Mouse (Mus musculus): Measurements from ENCODE around the gene Golga7b.

Golga7b gene

DNA sequence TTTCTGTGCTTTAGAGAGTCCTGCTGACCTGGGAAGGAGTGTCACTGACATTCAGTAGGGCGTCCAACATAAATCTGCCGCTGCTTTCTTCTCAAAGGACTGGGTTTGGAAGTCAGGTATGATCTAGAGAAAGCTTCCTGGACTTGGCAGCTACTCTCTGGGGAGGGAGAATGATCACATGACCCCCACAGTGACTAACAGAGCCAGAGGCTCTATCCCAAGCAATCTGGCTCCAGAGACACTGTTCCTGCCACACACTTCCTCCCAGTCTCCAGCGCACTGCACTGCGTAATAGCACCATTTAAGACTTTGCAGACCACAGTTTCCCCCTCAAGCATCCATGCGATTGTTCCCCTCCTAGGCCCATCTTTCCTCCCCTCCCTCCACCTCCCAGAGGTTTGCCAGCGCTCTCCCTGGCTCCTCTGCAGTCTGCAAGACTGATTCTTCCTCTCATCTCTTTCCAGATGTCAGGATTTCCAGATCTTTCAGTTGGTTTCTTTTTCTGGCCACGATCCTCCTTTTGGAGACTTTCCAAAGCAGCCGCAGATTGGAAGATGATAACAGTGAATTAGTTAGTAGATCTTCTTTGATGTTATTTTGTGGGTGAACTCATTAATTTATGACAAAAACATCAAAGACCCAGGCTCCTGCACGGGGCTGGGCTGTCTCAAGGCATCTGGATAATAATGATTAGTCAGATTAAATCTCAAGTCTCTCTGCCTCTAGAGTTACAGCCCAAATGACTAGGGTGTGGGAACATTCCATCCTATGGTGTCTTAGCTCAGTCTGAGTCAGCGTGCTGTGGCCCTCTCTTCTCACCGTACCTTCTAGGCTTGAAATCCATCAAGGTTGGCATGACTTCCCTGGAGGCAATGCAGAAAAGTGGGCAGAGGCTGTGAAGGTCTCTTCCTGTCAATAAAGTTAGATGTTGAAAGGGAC, 2.9 kb downstream of the Golga7b start:
- DNase-seq (ENCODE audit: low spot score), result no peak

- DNase-seq (ENCODE audit: low spot score), result no peak
These were observed 8.0 kb downstream of the Golga7b start for GRCm38 (mm10) chr19:42255438-42255783.

DNA sequence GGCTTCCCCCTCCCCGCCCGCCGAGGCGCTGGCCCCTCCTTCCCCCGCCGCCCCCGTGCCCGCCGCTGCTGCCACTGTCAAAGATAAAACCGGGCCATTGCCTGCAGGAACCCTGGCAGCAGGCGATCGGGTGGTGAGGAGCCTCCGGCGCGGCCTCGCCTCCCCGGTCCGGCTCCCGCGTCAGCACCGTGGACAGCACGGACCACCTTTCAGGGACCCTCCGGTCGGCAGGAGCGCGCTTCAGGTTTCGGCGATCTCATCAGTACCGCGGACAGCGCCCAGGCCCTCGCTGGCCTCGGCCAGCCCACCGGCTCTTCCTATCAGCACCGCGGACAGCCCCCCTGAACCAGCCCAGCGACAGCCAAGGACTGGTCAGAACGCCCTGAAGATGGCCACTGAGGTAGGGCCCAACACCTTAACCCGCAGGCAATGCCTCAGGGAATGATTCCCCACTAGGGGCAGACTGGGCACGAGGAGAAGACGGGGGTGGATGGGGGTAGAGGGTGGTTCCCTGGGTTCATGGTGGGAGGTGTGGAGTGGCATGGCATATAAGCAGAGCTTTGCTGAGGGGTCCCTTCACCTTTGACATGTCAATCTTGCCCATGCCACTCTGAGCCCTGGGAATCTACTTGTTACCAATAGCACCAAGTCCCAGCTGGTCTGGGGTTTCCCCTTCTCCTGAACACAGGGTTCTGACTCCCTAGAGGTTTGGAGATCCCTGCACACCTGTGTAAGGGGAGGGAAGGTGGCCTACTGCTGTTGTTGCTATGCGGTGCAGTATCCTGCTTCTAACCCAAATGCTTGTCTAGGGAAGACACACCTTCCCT, 8.6 kb downstream of the Golga7b start:
- peak; percentile 98 for DNase-seq (ENCODE audit: low spot score)

GRCm38 (mm10) chr19:42256611-42257240, 9.4 kb downstream of the Golga7b start:
- no peak for DNase-seq (ENCODE audit: low spot score)

DNA sequence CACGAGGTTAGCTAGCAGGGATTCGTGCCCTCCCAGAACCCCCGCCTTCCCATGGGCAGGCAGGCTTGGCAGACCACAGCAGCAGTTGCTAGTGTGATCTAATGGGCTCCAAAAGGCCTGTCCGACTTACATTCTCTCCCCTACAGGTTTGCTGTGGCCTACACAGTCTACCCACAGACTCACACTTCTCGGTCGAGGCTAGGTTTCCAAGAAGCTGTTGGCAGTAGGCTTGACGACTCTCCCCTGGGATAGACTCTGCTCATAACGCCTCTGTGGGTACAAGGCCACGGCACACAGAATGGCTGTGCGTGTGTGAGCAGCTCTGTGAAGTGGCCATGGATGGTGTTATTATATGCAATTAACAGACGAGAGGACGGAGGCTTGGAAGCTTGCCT, 9.9 kb downstream of the Golga7b start:
- DNase-seq (ENCODE audit: low spot score), result no peak

DNA sequence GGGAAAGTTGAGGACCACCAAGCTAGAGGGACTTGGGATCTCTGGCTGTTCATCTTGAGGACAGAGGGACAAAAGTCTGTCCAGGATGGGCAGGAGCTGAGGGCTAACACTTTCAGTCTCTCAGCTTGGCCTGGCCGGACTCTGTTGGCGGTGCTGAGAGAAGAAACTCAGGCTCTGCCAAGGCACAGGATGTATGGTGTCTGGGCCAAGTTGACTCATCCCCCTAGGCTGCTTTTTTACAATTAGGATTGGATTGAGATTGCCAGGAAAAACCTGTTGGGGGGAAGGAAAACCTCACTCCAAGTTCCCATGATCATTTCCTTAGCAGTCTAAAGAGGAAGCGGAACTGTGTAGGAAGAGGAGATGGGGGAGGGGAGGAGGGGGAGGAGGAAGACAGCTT, 10.7 kb downstream of the Golga7b start:
- no peak for DNase-seq (ENCODE audit: low spot score)

DNA sequence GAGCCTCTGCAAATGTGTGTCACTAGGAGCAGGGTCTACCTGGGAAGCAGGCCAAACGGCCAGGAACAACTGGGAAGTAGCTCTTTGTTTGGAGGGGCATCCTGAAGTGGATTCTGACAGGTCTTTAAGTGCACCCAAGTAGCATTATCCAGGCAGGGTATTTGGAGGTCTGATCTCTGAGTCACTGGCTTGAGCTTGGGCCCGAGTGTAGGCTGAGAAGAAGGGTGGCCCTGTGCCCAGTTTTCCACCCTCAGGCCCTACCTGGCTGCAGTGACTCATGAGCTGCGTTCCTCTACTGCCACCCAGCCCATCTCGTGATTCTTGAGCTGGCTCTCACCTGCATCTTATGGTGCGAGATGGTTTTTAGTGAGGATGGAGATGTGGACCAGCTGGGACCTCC, 11.2 kb downstream of the Golga7b start:
- DNase-seq (ENCODE audit: low spot score), result no peak

GRCm38 (mm10) chr19:42260486-42260885, 13.1 kb downstream of the Golga7b start:
- DNase-seq (ENCODE audit: low spot score), result no peak

GRCm38 (mm10) chr19:42263524-42263923, 16.1 kb downstream of the Golga7b start:
- no peak for DNase-seq (ENCODE audit: low spot score)

DNA sequence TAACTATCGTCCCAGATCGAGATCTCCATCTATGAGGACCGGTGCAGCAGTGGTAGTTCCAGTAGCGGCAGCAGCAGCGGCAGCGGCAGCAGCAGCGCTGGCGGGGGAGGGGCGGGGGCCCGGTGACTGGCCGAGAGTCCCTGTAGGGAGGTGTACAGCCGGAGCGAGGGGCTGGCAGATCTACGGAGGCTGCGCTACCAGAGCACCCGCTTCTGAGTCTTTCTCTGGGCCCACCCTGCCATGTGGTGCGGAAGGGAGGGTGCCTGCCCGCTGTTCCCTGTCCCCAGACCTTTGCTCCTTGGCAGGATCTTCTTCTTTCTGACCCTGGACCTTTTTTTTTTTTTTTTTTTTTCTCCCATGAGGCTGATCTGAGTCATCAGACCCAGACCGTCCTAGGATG, 21.0 kb downstream of the Golga7b start:
- peak; percentile 40 for DNase-seq (ENCODE audit: low spot score)

GRCm38 (mm10) chr19:42270119-42270518, 22.7 kb downstream of the Golga7b start:
- no peak for DNase-seq (ENCODE audit: low spot score)

GRCm38 (mm10) chr19:42271182-42271581, 23.8 kb downstream of the Golga7b start:
- DNase-seq (ENCODE audit: low spot score), result no peak

DNA sequence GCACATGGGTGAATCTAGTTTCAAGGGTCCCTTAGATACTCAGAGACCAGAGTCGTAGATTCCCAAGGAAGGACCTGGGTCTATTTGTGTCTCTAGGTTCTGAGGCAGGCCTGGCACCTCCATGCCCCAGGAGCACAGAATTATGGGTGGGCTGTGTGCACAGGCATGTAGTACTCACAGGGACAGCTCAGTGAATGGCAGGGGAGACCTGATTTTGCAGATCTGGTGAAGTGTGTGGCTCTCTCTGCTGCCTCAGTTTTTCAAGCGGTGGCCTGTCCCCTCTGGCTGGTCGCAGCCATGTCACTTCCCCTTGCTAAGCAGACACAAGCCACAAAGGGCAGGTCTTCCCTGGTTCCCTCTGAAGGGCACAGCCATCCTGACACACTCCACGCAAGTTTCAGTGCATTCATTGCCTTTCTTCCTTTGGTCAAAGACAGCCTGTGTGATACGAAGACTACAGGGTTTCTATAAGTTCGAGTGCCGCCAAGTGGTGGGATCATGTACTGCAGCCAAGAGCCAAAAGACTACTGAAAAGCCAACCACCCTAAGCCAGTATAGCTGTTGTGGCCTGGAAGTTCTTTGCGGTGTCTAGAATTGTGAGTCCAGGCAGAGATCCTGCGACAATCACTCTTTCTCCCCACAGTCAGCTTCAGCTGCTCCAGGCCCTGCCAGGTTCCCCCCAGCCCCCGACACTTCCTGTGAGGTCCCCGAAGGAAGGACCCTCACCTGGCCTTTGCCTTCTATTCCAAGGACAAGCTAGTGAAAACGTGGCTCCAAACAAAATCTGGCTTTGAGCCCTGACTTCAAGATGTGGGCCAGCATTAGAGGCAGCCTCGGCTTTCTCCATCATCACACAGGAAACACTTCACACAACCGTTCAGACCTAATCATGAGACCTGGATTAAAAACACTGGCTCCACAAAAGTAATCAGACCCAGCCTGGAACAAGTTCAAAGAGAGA, 24.9 kb downstream of the Golga7b start:
- peak; percentile 86 for DNase-seq (ENCODE audit: low spot score)

DNA sequence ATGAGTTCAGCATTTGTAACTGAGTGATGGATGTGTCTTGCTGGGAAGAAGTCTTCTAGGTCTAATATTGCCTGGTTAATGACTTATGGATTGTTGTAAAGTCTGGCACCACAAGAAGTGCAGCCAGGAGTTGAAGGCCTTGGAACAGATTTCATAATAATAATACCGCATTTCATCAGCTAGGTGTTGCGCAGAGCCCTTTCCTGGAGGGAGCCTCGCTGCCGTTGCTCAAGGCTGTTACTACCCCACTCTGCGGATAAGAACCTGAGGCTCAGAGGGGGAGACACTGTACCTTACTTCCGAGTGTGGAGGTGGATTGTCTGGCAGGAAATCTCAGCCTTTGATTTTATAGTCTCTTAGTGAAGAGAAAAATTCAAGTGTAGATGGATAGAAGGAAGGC, 29.9 kb downstream of the Golga7b start:
- no peak for DNase-seq (ENCODE audit: low spot score)

GRCm38 (mm10) chr19:42278461-42278860, 31.1 kb downstream of the Golga7b start:
- no peak for DNase-seq (ENCODE audit: low spot score)

- DNase-seq (ENCODE audit: low spot score), result no peak
These were observed 32.2 kb downstream of the Golga7b start for GRCm38 (mm10) chr19:42279611-42280010.

DNA sequence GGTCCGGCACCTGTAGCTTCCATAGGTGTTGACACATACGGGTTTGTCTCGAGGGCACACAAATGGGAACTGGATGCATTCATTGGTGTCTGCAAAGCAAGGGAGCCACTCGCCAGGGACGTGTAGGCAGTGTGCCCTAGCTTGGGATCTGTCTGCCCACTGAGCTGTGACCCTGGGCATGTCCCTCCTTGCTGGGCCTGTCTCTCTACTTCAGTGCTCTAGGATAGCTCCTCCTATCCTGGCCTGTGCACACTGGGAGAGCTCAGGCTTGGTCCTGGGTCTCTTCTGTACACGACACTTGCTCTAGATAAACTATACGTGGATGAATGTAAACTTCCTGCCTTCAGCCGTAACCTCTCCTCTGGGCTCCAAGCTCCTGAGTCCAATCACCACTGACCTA, 36.8 kb downstream of the Golga7b start:
- no peak for DNase-seq (ENCODE audit: low spot score)

- DNase-seq (ENCODE audit: low spot score), result no peak
These were observed 41.0 kb downstream of the Golga7b start for GRCm38 (mm10) chr19:42288361-42288760.

GRCm38 (mm10) chr19:42290954-42291661, 43.7 kb downstream of the Golga7b start:
- no peak for DNase-seq (ENCODE audit: low spot score)

DNA sequence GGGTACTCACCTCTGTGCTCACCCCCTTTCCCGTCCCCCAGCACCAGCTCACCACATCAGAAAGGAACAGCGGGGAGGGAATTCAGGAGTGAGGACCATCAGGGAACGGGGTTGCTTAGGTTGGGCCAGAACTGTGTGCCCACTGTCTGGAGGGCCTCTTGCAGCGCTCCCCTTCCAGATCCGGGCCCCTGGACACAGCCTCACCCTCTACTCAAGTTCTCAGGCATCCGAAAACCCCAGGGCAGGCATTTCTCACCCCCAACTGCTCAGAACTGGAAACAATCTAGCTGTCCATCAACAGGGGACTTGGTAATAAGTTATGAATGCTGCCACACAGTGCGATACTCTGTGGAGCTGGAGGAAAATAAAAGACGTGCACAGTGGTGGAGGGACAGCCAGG, 44.7 kb downstream of the Golga7b start:
- no peak for DNase-seq (ENCODE audit: low spot score)

DNA sequence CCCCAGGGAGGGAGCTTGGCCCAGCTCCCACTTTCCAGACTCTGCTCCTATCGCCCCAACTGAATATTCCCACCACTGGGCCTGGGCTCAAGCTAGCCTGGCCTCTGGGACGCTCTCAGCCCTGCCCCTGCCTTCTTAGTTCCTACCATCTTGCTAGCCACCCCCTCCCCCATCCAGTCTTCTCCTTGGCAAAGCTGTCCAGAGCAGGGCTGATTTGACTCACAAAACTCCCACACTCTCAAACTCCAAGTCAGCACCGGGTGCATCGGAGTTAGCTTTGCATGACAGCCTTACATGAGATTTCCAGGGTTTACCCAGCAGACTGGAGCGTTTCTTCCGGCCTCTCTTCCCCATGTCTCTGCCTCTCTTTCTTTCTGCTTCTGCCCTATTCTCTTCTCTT, 45.8 kb downstream of the Golga7b start:
- no peak for DNase-seq (ENCODE audit: low spot score)

Measured in embryo, embryonic 10 days (tissue).